Mouse (Mus musculus) embryo, embryonic 11.5 days (tissue): ENCODE data around the gene Prps1l1.

Experiments used
- DNase-seq: peaks from one replicate; pipeline ENCODE4 v3.0.0-alpha.2; 2012; ENCODE audit warnings: low read depth, low spot score

Prps1l1 gene

GRCm38 (mm10) chr12:34984461-34984860 lies at the start of gene Prps1l1:
Gene Prps1l1 (plus strand): TSS chr12:34984761.
- DNase-seq: no peak

- no peak for DNase-seq
Measured at GRCm38 (mm10) chr12:34937918-34938317, 46.6 kb upstream of the Prps1l1 start.

GRCm38 (mm10) chr12:34949066-34949706 lies 35.4 kb upstream of the Prps1l1 start:
- DNase-seq: no peak

- DNase-seq: no peak
Measured at GRCm38 (mm10) chr12:34975991-34976390, 8.6 kb upstream of the Prps1l1 start.

GRCm38 (mm10) chr12:34985865-34986264 lies 1.3 kb downstream of the Prps1l1 start:
- no peak for DNase-seq

DNA sequence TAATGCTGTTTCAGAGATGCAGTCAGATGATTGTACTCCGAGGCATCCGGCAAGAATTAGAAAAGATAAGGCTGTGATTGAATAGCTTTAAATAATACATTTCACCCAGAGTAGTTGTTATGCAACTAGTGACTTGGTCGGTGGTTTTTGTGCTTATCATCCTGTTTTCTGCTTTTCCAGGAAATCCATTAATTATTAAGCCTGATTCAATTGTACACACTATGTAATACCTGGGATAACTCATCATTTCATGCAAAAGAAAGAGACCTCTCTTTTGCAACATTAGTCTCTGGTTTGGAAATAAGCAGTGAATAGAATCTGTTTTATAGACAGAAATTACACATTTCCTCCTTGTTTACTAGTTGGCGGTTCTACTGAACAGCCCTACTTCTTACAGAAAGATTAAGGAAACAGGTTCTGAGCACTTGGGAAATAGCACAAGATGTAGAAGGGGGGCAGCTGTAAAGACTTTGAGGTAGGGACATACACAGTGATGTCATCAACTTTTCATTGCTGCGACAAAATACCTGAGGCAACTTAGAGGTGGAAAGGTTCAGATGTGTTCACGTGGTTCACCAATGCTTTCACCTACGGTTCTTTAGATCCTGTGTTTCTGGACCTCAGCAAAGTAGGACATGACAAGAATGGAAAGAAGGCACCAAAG lies 5.1 kb downstream of the Prps1l1 start:
- no peak for DNase-seq

GRCm38 (mm10) chr12:34990387-34990786 lies 5.8 kb downstream of the Prps1l1 start:
- DNase-seq: no peak

- DNase-seq: no peak
Measured at GRCm38 (mm10) chr12:34991900-34992299, 7.3 kb downstream of the Prps1l1 start.

DNA sequence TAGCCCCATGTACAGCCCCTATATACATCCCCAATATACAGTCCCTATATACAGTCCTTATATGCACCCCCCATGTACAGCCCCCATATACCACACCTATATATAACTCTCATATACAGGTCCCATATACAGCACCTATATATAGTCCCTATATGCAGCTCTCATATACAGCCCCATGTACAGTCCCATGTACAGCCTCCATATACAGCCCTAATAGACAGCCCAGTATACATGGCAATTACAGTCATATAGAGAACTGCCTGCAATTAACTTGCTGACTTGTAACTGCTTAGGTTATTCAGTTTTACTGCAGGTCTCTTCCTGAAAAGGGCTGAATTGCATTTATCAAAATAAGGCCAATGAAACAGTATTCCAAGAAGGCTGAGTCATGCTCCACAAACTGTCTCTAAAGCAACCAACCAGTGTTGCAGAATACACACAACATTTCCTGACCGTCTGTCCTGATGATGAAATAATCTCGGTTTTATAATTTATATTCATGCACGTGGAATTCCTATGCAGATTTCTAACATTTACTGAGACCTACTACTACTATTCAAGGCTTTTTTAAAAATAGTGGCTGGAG lies 13.1 kb downstream of the Prps1l1 start:
- DNase-seq: no peak

GRCm38 (mm10) chr12:34998778-34999467 lies 14.4 kb downstream of the Prps1l1 start:
- DNase-seq: no peak

- DNase-seq: no peak
Measured at GRCm38 (mm10) chr12:35000323-35000722, 15.8 kb downstream of the Prps1l1 start.

- no peak for DNase-seq
Measured at GRCm38 (mm10) chr12:35005748-35006147, 21.2 kb downstream of the Prps1l1 start.

DNA sequence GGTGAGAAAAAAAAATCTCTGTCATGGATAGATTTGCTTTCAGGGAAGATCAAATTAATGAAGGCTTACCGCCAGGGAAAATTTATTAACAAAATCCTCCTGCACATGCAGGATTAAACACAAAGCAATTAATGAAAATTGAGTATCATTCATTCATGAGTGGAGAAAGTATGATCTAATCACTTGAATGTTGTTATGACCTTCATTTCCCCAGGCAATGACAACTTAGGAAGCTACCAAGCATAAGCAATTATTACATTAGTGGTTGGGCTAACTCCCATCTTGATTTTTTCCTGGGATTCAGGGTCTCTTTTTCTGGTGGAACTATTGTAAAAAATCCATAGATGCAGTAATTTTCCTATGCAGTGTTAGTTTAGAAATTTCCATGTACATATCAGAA lies 23.3 kb downstream of the Prps1l1 start:
- DNase-seq: no peak

GRCm38 (mm10) chr12:35008340-35009137 lies 24.0 kb downstream of the Prps1l1 start:
- peak; percentile 4 for DNase-seq

DNA sequence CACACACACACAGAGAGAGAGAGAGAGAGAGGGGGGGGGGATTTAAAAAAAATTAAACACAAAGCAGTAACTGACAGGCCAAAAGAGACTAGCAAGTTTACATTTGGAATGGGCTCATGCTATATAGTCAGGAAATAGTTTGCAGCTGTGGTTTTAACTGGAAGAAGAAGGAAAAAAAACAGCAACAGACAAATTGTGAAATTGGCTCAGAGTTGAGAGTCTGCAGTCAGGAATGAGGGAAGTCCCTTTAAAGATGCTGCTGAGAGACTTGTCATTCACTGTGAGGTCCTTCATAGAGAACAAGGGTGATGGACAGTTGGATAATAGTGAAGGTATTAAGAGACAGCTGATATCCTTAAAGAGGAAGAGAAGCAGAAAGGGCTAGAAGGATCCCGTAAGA lies 26.9 kb downstream of the Prps1l1 start:
- no peak for DNase-seq

DNA sequence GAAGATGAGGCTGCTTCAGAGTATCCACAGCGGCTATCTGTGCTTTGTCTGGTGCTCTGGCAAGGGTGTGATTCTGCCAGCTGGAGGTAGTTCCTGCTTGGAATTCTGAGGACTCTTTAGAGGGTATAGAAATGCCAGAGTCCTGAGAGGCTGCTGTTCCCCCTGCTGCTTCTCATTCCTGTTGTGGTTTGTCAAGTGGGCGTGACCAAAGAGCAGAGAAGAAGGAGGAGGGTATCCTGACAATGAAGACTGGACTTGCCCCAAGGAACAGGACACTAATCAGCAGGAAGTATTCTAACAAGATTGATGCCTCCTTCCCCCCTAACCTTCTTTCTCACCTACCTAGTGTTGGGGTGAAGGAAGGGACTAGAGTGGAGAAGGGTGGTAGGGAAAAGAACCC lies 29.4 kb downstream of the Prps1l1 start:
- DNase-seq: no peak

- no peak for DNase-seq
Measured at GRCm38 (mm10) chr12:35016056-35016455, 31.5 kb downstream of the Prps1l1 start.

DNA sequence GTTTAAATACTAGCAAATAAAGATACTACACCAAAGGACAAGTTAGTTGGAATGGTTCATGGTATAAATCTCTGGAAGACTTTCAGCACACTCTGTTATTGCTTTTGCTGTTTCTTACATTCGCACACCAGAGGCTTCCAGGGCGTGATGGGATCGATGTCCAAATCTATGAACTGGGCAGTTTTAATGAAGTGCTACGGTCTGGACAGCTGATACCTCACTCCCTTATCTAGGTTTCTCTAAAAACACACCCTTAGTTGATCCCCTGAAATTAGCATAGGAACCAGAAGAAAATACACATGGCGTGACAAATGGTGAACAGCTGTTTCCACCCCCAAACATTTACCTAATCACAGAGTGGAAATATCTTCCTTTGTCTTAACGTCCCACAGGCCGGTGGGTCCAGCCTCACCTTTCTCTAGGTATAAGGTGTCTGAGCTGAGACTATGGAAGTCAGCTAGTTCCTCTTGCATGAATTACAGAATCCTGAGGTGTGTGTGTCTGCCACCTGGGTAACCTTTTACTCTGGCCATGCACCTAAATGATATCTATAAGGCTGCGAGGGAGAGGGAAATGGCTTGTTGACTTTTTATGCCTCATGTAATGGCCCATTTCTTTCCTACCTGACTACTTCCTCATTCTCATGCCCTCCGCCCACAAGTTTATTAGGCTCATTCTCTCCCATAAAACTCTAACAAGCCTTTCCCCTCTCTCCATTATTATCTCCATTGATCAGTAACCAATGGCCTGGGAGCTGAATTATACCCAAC lies 32.1 kb downstream of the Prps1l1 start:
- no peak for DNase-seq

DNA sequence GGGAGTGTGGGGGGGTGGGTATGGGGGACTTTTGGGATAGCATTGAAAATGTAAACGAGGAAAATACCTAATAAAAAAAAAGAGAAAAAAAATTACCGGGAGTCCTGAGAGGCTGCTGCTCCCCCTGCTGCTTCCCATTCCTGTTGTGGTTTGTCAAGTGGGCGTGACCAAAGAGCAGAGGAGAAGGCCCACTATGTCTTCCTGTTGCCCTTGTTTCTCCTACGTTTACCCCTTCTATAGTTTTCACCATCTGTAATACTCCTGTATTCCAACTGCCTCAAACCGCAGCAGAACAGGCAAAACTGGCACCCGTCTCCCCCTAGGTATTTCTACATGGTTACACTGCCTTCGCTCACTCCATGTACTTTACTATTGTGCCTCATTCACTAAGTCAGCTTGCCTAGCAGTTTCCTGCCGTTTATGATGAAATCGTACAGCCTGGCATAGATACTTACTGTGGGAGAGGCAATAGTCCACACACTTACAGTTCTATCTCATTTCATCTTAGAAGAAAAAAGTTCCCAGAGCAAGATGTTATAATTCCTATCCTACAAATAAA lies 34.2 kb downstream of the Prps1l1 start:
- no peak for DNase-seq

DNA sequence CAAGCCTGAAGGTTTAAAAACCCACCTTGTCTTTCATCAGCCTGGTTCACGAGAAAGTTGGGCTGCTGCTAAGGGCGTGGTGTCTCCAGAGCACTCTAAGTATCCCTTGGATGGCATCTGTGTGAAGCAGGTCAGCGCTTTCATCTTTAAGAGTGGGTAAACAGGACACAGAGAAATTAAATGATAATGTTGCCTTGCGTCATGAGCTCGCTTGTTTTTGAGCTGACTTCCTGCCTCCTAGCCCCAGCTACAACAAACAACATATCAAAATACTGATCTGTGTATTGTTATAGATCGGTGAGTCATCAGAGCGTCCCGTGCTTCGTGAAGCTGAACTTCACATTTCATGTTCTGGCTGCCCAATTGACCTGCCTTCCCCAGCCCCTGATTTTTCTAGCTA lies 36.7 kb downstream of the Prps1l1 start:
- no peak for DNase-seq

- no peak for DNase-seq
Measured at GRCm38 (mm10) chr12:35022066-35022465, 37.5 kb downstream of the Prps1l1 start.
